Mouse (Mus musculus) CD4-positive naive resting alpha-beta T cell, adult 57 days (primary cell): Measurements from ENCODE around the gene Aco2. TPM values are rescaled to one million over a fixed set of nuclear protein-coding genes. Genes with fewer than 3 reads are reported as not detected.

Source experiments
- total RNA-seq: library from RNA; stranded (reverse); gene quantifications from one replicate; pipeline ENCODE4 v1.2.4, GENCODE M21; 2023

Aco2 gene
- total RNA-seq = 134 TPM

GRCm38 (mm10) chr15:81872262-81873136 is at the start of gene Aco2:
TSS of gene Aco2 (plus strand) at chr15:81872309.

DNA sequence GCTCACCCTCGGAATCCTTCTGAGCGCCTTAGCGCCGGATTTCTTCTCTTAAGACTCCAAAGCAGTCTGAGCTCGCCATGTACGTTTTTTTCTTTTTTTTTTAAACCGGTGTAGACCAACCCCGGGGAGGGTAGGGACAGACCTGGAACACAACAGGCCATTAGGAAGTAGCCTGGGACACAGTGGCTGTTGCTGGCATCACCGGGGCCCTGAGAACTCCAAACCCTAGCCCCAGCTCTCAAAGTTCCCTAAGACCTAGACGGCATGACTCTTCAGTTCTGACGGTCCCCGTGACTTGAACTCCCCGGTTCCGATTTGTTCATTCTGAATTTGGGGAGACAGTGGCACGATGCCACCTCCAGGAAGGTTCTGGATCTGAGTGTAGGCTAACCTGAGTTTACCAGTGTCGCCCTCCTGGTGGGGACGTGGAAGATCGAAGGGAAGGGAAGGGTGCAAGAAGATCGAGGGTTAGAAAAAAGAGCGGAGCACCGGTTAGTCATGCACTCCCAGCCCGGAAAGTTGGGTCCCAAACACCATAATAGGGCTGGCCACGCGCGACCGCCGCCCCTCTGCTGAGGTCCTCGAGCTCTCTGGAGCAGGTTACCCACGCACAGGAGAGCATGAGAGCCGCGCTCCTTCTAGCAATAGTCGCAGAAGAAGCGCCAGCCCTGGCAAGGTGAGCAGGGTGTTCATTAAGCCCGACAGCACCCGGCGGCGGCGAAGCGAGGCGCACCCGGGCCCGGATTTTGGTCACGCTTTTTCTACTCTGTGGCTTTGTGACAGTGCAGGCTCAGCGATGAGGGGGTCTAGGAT is 13.4 kb upstream of the Aco2 start, which contains the start of gene Tob2:
TSS of gene Tob2 (minus strand) at position 280 of the 813 bp plus-strand sequence.

GRCm38 (mm10) chr15:81871604-81872261 is 376 bp upstream of the Aco2 start, which contains the start of gene Phf5a:
TSS of gene Phf5a (minus strand) at chr15:81871911.

GRCm38 (mm10) chr15:81925760-81926445 is 53.8 kb downstream of the Aco2 start, which contains the start of gene Polr3h:
TSS of gene Polr3h (minus strand) at chr15:81926240.

GRCm38 (mm10) chr15:81936679-81937078 is 64.6 kb downstream of the Aco2 start, which contains the start of gene Csdc2:
TSS of gene Csdc2 (plus strand) at chr15:81936759.

GRCm38 (mm10) chr15:81960171-81961077 is 88.3 kb downstream of the Aco2 start, which contains the start of gene Pmm1:
TSS of gene Pmm1 (minus strand) at chr15:81960930.

Other genes starting within 250 kb of the Aco2 start
- 45.8 TPM for gene L3mbtl2, start 208.4 kb upstream of the Aco2 start, total RNA-seq
- not detected for gene Chadl, start 175.0 kb upstream of the Aco2 start, total RNA-seq
- 18.7 TPM for gene Zc3h7b, start 127.3 kb upstream of the Aco2 start, total RNA-seq
- gene Rangap1, start 126.8 kb upstream of the Aco2 start, total RNA-seq = 74.5 TPM
- gene Tef, start 69.9 kb upstream of the Aco2 start, total RNA-seq = 22.0 TPM
- 97.9 TPM for gene Tob2, start 13.5 kb upstream of the Aco2 start, total RNA-seq
- 69.0 TPM for gene Phf5a, start 398 bp upstream of the Aco2 start, total RNA-seq
- 12.4 TPM for gene Polr3h, start 53.9 kb downstream of the Aco2 start, total RNA-seq
- gene Csdc2, start 64.5 kb downstream of the Aco2 start, total RNA-seq = not detected
- 19.6 TPM for gene Pmm1, start 88.6 kb downstream of the Aco2 start, total RNA-seq
- gene 1700029P11Rik, start 108.2 kb downstream of the Aco2 start, total RNA-seq = not detected
- gene Xrcc6, start 115.5 kb downstream of the Aco2 start, total RNA-seq = 35.7 TPM
- gene Desi1, start 161.6 kb downstream of the Aco2 start, total RNA-seq = 23.9 TPM
- 93.2 TPM for gene Snu13, start 175.3 kb downstream of the Aco2 start, total RNA-seq
- not detected for gene 4930407I10Rik, start 186.8 kb downstream of the Aco2 start, total RNA-seq
- not detected for gene Mei1, start 197.7 kb downstream of the Aco2 start, total RNA-seq